Mouse (Mus musculus) urinary bladder, postnatal 14 days (tissue): Measurements from ENCODE around the gene Dnaaf5.

Source experiments
- DNase-seq: peaks from one replicate; pipeline ENCODE4 v3.0.0; 2021; ENCODE audit warnings: low spot score

The Dnaaf5 gene

DNA sequence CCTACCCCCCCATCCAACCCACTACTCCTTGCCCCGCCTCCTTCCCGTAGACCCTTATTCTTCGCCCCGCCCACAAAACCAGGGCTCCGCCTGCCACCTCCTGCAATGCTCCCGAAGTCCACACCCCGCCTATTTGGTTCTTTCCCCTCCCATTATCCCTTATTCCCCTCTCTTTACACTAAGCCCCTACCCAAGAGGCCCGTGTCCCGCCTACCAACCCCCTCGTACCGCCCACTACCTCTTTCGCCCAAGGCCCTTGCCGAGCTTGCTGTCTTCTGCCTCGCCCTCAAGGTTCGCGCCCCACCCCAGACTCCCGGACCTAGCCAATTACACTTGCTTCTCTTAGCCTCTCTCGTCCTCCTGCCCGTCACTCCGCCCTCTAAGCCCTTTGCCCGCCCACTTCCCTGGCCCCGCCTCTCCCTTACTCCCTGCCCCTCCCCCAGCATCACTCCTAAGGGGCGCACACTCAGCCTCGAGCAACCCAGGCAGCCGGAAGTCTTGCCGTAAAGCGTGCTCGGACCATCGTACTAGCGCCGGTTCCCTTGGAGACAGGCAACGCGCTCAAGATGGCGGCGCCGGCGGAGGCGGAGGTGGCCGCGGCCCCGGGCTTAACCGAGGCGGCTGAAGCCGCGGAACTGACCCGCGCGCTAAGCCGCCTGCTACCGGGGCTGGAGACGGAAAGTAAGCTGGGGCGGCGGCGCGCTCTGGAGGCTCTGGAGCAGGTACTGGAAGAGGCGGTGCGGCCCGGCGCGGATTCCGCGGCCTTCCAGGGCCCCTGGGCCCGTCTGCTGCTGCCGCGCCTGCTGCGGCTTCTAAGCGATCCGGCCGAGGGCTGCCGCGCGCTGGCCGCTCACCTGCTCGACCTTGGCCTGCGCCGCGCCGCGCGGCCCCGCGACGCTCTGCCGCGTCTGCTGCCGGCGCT is at the start of gene Dnaaf5, which contains the start of gene Prkar1b:
Gene Dnaaf5, plus strand, starts transcription at position 543 of the 922 bp plus-strand sequence.
Gene Prkar1b, minus strand, starts transcription at position 321 of the 922 bp plus-strand sequence.
- peak; percentile 97 for DNase-seq

DNA sequence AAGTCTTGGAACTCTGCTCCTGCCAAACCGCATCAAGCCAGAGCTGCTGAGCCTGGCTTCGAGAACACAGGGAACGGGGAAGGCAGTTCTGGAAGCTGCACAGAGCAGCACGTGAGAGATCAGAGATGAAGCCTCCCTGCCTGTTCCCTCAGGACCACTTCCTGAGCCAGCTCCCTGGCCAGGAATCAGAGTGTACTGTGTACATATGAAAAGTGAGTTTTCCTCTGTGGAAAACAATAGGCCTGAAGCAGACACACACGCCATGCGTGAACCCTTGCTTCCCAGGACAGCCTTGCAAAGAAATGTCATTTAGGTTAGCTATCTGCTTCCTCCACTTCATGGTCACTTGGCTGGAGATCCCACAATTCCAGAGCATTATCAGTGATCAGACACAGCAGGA is 48.2 kb upstream of the Dnaaf5 start:
- no peak for DNase-seq

DNA sequence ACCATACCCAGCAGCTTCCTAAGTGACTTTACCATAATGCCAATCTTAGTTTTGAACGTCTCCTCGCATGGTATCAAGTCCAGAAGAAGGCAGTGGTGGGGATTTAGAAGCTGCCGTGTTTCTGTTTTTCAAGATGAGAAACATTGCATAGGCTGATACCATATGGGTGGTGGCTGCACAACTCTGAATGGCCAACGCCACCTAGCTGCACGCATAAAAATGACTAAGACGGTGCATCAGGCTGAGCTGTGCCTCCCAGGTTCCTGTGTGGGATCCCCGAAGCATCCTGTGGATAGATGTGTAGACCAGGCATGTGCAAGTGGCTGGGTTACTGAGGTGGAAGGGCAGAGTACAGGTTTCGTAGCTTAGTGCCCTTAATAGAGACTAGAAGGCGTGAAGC is 42.2 kb upstream of the Dnaaf5 start:
- no peak for DNase-seq

DNA sequence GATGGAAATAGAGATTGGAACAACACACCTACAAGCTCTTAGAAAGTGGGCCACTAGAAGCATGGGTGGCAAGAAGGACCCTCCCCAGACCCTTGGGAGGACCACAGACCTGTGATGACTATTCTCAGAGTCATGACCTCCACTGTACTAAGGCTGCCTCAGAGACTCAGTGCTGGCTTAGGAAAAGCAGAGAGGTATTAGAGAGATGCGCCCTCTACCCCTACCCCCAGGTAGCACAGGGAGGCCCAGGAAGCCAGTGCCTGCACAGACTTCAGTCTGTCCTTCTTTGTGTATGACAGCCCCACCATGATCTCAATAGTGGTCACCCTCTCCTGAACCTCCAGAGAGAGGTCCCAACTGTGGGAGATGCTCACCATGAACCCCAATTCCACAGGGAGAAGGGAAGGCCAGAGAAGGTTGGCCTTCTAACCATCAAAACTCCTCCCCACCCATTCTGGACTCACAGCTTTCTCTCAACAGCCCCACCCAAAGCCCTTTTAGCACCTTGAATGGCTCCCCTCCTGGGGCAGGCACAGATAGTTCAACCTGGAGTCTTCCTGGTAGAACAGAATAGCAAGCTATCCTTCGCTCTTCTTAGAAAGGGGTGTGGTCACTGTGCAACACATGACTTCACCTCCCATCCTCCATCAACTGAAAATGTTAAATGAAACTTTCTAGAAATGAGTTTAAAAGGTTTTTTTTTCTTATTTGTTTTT is 39.7 kb upstream of the Dnaaf5 start:
- no peak for DNase-seq

DNA sequence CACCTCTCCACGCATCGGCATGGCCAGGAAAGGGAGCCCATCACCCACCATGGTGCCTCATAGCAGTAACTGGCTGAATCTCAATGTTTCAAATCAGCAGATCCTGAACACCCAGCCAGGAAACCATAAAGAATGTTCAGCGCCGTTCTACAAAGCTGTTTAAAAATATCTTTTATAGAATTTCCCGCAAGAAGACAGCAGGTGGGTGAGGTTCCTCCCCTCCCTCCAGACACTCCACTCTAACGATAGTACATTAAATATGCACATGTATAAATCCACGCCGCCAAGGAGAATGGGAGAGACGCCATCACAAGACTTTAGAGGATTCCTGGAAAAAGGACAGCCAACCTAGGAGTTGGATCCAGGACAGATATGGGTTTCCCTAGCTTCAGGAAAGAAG is 38.0 kb upstream of the Dnaaf5 start:
- no peak for DNase-seq

DNA sequence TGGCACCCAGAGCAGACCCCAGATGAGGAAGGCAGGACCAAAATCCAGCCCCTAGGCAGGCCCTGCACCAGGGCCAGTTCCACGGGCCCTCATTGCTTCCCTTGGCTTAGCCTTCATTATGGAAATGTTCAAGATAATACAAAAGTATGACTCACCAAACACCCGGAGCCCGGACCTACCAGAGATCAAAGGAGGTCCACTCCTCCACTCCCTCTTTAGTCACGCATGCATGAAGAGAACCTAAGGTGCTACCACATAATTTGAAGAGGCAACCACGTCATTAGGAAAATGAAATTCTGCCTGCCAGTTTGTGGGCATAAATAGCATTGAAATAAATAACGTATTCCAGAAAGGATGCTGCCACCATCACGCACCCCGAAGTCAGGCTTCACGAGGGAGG is 37.6 kb upstream of the Dnaaf5 start:
- DNase-seq = no peak

DNA sequence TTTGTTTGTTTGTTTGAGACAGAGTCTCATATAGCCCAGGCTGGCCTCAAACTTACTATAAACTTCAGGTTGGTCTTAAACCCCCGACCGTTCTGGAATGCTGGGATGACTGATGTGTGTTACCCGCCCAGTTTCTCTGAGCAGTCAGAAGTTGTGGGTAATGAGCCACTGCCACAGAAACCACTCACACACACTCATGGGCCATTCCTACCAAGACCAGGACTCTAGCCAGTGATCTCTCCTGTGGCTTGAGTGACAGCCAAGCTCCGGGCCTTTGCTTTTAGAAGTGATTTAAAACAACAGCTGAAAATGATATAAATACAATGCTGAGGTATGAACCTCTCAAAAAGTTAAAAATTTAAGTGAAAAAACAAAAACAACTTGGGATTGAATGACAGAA is 35.1 kb upstream of the Dnaaf5 start:
- DNase-seq = no peak

DNA sequence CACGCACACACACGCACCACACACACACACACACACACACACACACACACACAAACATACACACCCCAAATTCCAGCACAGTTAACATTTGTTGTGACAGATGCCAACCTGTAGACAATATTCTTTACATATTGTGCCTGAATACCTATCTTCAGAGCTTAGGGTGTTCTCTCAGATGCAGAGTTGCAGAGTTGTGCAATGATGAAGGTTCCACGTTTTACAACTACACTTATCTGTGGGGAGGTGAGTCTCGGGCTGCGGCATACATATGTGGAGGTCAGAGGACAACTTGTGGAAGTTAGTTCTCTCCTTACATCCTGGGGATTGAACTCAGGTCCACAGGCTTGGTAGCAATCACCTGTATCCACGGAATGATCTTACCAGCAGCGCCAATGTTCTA is 34.5 kb upstream of the Dnaaf5 start:
- no peak for DNase-seq

DNA sequence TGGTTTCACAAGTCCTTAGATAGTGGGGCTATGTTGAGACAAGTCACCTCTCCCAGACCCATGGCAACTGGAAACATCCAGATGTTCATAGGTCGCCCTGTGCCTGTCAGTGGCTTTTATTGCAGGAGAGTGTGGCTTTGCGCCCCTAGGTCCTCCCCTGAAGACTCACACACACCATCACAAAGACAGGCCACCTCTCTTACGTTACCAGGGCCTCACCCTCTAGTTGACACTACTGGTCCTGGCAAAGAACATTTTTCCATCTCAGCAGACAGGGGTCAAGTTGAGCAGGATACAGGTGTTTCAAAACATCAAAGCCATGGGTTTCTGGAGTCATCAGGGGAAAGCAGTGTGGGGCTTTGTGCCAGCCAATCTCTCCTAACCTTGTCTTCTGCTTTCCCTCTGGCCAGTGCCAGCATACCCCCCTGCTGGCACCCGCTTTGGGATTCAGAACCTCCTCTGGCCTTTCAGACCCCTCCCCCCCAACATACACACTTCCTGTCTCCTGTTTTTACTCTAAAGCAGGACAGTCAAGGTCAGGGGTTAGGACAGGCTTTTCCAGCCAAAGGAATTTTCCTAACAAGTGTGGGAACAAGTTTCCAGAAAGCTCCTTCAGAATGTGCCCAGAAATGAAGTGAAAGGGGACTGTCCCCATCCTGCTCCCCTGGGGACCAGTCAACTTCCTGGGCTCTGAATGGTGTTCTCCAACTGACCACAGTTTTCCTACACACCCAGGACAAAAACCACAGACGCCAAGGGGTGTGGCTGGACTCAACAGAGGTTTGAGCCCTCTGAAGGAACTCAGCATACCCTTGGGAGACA is 31.7 kb upstream of the Dnaaf5 start:
- no peak for DNase-seq

DNA sequence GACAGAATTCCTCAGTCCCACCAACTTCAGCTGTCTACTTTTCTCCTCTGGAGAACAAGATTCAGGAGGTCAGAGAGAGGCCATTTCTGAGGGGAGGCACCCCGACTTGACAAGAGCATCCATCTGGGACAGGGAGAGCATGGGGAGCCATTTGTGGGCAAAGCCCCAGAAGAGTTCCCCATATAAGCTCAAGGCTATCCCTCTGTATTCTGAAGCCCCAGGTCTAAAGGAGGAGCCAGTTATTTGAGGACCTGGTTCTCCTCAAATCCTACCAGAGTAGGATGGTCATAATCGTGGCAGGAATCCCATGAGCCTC is 31.1 kb upstream of the Dnaaf5 start:
- no peak for DNase-seq

DNA sequence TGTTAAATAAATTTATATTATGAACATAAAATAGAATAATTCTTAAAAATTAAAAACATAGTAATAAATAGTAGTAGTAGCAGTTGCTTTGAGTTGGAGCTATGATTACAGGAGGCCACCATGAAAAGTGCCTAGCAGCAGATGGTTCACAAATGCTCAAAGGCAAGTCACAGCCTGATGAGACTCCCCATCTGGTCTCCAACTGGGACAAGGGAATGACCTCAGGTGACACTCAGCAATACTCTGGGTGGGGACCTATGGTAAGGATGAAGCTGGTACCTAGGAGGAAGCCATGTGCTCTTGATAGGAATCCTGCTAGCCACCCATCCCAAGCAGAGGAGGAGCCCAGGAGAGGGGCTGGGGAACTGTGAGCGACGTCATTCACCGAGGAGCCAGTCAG is 24.3 kb upstream of the Dnaaf5 start:
- DNase-seq = no peak

DNA sequence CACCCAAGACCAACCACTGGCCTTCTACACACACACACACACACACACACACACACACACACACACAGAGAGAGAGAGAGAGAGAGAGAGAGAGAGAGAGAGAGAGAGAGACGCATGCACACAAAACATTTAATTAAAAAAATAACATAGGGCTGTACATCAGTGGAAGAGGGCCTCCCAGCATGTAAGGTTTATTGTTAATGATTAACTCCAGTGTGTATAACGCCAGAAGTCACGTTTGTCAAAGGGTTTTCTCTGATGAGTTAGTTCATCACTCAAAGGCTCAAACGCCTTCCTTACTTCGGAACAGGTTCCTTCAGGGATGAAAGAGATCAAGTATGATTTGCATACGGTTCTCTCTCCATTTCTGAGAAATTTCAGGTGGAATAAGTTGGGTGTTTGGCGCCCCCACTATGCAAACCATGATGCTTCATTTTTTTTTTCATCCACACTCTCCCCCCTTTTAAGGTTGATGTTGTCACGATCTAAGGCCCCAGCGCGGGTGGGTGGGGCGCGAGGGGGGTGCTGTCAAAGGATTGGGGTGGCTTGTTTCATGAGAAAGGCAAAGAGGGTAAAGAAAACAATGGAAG is 21.5 kb upstream of the Dnaaf5 start:
- no peak for DNase-seq

DNA sequence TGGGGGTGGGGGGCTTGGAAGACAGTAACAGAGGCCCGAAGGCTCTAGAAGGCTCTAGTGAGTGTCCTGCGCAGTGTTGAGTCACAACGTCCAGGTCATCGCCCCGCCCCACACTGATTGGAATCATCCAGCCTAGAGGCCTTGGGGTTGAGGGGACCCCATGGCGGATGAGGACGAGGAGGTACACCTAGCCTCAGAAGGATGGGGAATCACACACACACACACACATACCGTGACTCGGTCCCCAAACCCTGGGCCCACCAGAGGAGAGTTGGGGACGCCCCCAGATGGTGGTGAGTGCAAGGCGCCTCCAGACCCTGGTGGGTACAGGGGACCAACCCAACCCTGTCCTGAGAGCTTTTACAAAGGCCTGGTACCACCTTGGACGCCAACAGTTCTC is 20.9 kb upstream of the Dnaaf5 start:
- peak; percentile 31 for DNase-seq

DNA sequence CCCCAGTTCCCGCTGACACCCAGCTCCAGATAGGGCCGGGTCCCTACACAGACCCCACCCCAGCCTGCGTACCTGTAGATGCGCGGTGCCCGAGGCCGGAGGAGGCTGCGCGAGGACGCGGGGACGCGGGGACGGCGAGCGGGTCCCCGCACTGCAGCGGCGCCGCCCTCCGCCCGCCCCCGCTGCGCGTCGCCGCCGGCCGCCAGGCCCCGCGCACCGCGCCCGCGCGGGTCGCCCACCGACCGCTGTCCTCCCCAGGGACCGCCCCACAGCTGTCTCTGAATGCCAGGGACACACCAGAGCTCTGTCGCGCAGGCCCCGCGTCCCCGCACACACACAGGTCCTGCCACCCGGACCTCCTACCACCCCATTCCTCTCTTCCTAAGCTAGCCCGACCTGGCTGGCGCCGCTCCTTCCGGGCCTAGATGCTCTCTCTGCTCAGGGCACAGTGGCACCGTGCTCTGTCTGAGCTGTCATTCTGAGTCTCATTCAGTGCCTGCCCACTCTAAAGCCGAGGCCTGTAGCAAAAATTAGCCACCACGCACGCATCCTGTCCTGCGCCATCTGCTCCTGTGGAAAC is 20.4 kb upstream of the Dnaaf5 start:
- DNase-seq = no peak

DNA sequence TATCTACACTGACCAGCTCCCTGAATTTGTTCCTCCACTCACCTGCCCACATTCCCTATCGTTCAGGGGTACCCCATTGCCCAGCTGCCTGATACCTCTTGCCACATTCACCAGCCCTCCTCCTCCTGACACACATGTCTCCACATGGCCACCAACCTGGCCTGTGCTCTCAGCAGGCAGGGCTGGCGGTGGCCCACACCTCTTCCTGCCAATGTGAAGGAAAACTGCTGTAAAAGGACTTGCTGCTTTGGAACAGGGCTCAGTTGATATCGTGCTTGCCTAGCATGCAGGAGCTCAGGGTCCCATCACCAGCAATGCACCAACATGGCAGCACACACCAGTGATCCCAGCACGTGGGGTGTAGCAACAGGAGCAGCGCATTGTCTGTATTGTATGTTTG is 19.7 kb upstream of the Dnaaf5 start:
- DNase-seq = no peak

DNA sequence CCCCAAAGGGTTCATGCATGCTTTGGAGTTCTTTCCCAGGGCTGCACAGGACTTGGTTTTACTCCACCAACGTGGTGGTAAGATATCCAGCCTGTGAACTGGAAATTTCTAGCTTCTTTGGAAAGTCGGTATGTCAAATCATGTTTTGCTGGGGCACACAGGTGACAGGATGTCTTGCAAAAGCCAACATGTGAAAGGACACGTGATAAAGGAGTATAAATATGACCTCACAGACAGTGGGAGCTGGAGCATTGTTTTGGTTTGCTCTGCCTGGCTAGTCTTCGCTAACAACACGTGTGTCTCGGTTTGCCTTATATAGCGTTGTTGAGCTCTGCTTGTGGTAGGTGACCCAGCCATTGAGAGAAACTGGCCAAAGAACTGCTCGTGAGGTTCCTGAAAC is 15.5 kb upstream of the Dnaaf5 start:
- no peak for DNase-seq

DNA sequence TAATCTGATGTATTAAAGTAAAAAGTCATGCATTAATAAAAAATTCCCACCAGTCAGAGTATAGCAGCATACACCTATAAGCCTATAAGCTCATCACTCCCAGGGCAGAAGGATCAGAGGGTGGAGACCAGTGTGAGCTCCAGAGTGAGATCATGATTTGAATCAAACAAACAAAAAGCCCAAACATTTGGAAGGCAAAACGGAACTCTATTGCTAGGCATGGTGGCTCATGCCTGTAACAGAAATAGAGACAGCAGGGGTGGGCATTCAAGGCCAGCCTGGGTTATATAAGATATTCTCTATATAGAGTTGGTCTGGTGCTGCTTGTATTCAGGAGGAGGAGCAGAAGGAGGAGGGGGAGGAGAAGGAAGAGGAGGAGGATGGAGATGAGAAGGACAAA is 13.7 kb upstream of the Dnaaf5 start:
- no peak for DNase-seq

DNA sequence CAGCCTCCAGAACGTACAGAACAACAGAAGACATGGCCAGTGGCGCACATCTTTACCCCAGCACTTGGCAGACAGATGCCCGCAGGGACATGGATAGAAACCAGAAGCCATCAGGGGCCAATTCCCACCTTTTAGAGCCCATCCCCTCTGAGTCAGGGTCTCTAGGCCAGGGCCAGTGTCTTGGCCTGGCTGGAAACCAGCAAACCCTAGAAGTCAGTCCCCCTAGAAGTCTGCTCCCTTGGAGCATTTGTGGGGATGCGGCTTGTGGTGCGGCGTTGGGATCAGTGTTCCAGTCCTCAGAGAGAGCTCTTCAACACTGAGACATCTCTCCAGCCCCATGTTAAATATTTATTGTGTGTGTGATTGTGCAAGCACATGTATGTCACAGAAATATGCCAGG is 12.8 kb upstream of the Dnaaf5 start:
- DNase-seq = no peak

DNA sequence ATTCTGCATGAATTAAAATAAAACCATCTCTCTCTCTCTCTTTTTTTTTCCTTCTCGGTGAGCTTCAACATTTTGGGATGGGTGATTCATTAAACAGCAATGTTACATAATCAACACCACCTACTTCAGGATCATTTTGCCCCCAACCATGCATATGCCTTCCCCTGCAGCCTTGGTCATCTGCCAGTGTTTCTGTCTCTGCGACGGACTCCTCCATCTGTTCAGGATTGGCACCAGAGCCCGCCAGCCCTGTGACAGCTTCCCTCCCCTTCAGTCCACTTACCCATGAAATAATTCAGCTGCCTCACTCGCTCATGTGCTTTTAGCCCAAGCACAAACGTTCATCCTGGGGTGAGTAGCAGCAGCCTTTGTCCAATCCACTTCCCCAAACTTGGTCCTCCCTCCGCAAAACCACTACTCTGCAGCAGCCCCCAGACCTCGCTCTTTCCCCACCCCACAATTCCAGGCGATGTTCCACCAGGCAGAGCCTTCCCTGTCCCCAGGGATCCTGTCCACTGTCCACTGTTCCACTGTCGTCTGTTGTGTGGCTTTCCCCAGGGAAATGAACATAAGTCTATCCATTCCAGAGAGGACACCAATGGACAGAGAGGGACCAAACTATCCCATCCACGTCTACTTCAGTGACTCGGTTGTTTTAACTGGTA is 11.6 kb upstream of the Dnaaf5 start:
- DNase-seq = peak; percentile 24

DNA sequence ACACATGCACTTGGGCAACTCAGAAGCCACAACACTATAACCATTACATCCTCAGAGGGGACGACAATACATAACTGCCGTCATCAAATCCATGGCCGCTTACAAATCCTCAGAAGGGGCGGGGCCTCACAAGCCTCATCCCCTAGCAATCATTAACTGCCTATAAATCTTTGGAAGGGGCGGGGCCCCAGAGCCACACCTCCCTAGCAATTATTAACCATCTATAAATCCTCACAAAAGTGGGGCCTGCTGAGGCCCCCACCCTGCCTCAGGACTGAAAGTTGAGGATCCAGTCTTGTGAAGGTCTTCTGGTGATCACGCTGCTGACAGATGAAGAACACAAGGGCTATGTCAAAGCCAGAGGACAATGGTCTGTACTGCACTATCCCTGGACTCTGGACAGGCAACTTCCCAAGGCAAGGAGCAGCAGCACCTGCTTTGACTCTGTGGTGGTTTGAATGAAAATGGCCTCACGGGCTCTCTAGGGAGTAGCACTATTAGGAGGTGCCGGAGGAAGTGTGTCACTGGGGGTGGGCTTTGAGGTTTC is 11.0 kb upstream of the Dnaaf5 start:
- DNase-seq = no peak

DNA sequence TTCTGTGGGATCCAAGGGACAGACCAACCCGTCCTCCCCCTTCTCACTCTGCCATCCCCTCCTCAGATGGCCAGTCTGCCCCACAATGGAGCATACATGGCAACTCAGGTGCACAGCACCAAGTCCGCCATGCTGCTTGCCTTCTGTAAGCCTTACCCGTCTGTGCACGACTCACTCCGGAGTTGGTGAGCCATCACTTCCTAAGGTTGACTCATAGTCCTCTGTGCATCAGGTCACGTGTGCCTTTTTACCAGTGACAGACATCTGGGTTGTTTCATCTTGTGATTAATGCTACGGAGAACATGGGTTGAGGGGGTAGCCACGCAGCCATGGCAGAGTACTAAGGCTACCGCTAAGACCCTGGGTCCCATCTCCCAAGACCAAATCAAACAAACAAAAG is 9.4 kb upstream of the Dnaaf5 start:
- DNase-seq = no peak
